In the genomic region with DNA sequence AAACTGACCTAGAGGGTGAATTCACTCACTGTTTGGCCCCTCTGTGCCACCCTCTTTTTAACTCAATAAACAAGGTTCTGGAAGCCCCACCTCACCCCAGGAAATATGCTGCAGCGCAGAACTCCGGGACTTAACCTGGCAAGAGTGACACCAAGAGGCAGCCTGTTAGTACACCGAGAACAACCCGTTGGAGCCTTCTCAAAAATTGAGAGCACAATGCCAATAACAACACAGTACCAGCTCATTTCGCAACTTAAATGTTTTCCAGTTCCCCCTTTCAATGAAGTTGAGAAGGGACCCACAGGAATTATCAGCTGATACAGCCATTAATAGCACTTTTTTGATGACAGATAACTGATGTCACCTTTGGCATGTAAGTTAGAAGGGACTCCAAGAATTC, we compare ENCODE assay signal across 19 mouse cellular contexts. TPM values are rescaled to one million over a fixed set of nuclear protein-coding genes. Genes with fewer than 3 reads are reported as not detected.
DNase-seq lines count a peak whose midpoint lies in the region; ATAC-seq and TF ChIP-seq lines count a peak whose summit lies in the region.
"Had no signal": no experiment of that assay in that cellular context is flagged by ENCODE, and none has a peak within 500 bp of the region (broad histone marks: within the 10 kb centered on the region; RNA-seq: fewer than 3 reads in every experiment).

No protein-coding gene starts in this region.

- no peak for ATAC-seq in liver, embryonic 12.5 days
- ATAC-seq in stomach, postnatal 0 days (ENCODE audit: low FRiP score, low TSS enrichment): no peak
- ATAC-seq: CD4-positive, CD25-positive, alpha-beta regulatory T cell, adult 4 months; hindbrain, embryonic 16.5 days had no signal

- H3K9ac ChIP-seq in liver, adult 2 months (ENCODE audit: low read depth, low read length): no peak overlapping the region
- H3K9ac ChIP-seq in liver, embryonic 12.5 days: no peak overlapping the region
- no peak overlapping the region for H3K9ac ChIP-seq in stomach, postnatal 0 days (ENCODE audit: low read length)
- H3K9ac ChIP-seq: lung, embryonic 15.5 days had no signal

- DNase-seq in gastrocnemius, adult 2 months: peak; percentile 43
- DNase-seq in gastrocnemius, postnatal 4 days (ENCODE audit: low spot score in 2 of 2): no peak
- peak; percentile 44 for DNase-seq in liver, adult 2 months (ENCODE audit: extremely low read depth, low read depth, low spot score)
- peak; percentile 72 for DNase-seq in brain, adult 2 months (ENCODE audit: low read depth, low spot score)
- DNase-seq in fibroblast of lung, adult 2 months (ENCODE audit: low read depth): peak; percentile 81
- no peak for DNase-seq in stomach, postnatal 0 days (ENCODE audit: low spot score)
- DNase-seq in embryonic facial prominence, embryonic 10.5 days (ENCODE audit: low spot score): no peak
- DNase-seq: kidney, adult 18-20 months; kidney, postnatal 4 days; liver; right cerebral cortex, postnatal 25 days; thymus, adult 18-20 months had no signal

- intact Hi-C loops in gastrocnemius, adult 2 months (cut with DNase I): no loop called here

- no peak for TF ChIP-seq CTCF in gastrocnemius, adult 2 months (IDR thresholded peaks at IDR 0.05)
- no peak for TF ChIP-seq CTCF in liver, adult 2 months (IDR thresholded peaks at IDR 0.05; ENCODE audit: low read depth, low read length)
- TF ChIP-seq CTCF in stomach, postnatal 0 days (IDR thresholded peaks at IDR 0.05; ENCODE audit: low read depth): no peak

- H3K79me2 ChIP-seq in liver, adult 2 months (ENCODE audit: control insufficient read depth, insufficient read depth, low read length): no peaks in the 10 kb centered on the region

- no peaks in the 10 kb centered on the region for H3K4me1 ChIP-seq in liver, adult 2 months (ENCODE audit: control insufficient read depth, insufficient read depth, low read length)
- no peaks in the 10 kb centered on the region for H3K4me1 ChIP-seq in liver, embryonic 12.5 days
- H3K4me1 ChIP-seq in stomach, postnatal 0 days (replicated peaks; ENCODE audit: control insufficient read depth, insufficient read depth): no peaks in the 10 kb centered on the region
- no peaks in the 10 kb centered on the region for H3K4me1 ChIP-seq in embryonic facial prominence, embryonic 10.5 days

- H3K27ac ChIP-seq in gastrocnemius, adult 2 months: no peak overlapping the region
- no peak overlapping the region for H3K27ac ChIP-seq in liver, adult 2 months (replicated peaks; ENCODE audit: insufficient read depth, low read depth, low read length)
- H3K27ac ChIP-seq in liver, embryonic 12.5 days: no peak overlapping the region
- H3K27ac ChIP-seq in stomach, postnatal 0 days (replicated peaks): no peak overlapping the region
- H3K27ac ChIP-seq in embryonic facial prominence, embryonic 10.5 days (replicated peaks): no peak overlapping the region
- H3K27ac ChIP-seq: lung, embryonic 15.5 days had no signal

- no peak for TF ChIP-seq EP300 in stomach, postnatal 0 days (optimal IDR thresholded peaks at IDR 0.05)

- no peak overlapping the region for H3K4me3 ChIP-seq in gastrocnemius, adult 2 months
- no peak overlapping the region for H3K4me3 ChIP-seq in liver, adult 2 months (ENCODE audit: insufficient read depth, low read depth, low read length)
- no peak overlapping the region for H3K4me3 ChIP-seq in liver, embryonic 12.5 days
- no peak overlapping the region for H3K4me3 ChIP-seq in stomach, postnatal 0 days (ENCODE audit: low read depth, low read length)
- H3K4me3 ChIP-seq in embryonic facial prominence, embryonic 10.5 days: no peak overlapping the region
- H3K4me3 ChIP-seq: erythroblast, embryonic 14.5 days; lung, embryonic 15.5 days; myocyte had no signal

- no peak for TF ChIP-seq POLR2A in liver, adult 2 months (IDR thresholded peaks at IDR 0.05; ENCODE audit: extremely low read depth, insufficient read depth, low read length)

- no peak overlapping the region for H3K4me2 ChIP-seq in liver, embryonic 12.5 days
- H3K4me2 ChIP-seq in stomach, postnatal 0 days (replicated peaks; ENCODE audit: low read depth): no peak overlapping the region
- H3K4me2 ChIP-seq: lung, embryonic 15.5 days; midbrain, embryonic 11.5 days had no signal

- no peaks in the 10 kb centered on the region for H3K27me3 ChIP-seq in liver, adult 2 months (ENCODE audit: control insufficient read depth, insufficient read depth, low read length)
- H3K27me3 ChIP-seq in liver, embryonic 12.5 days (replicated peaks): no peaks in the 10 kb centered on the region
- no peaks in the 10 kb centered on the region for H3K27me3 ChIP-seq in stomach, postnatal 0 days (ENCODE audit: control insufficient read depth, insufficient read depth, low read length)
- H3K27me3 ChIP-seq in embryonic facial prominence, embryonic 10.5 days (replicated peaks; ENCODE audit: low read depth, poor library complexity, severe bottlenecking): no peaks in the 10 kb centered on the region
- H3K27me3 ChIP-seq: lung, embryonic 15.5 days had no signal

- WGBS in liver, adult 2 months: 56% methylated on average over 5 of the region's 5 CpGs
- 70% methylated on average over 5 of the region's 5 CpGs for WGBS in liver, embryonic 12.5 days (ENCODE audit: insufficient replicate concordance)
- WGBS in stomach, postnatal 0 days: 81% methylated on average over 5 of the region's 5 CpGs
- 88% methylated on average over 5 of the region's 5 CpGs for WGBS in embryonic facial prominence, embryonic 10.5 days

- H3K9me3 ChIP-seq in liver, embryonic 12.5 days (replicated peaks): no peaks in the 10 kb centered on the region
- H3K9me3 ChIP-seq in stomach, postnatal 0 days (ENCODE audit: control insufficient read depth, low read length): no peaks in the 10 kb centered on the region
- H3K9me3 ChIP-seq in embryonic facial prominence, embryonic 10.5 days: no peaks in the 10 kb centered on the region
- H3K9me3 ChIP-seq: lung, embryonic 15.5 days had no signal

- H3K36me3 ChIP-seq in liver, adult 2 months (ENCODE audit: control insufficient read depth, insufficient read depth, low read length): no peaks in the 10 kb centered on the region
- H3K36me3 ChIP-seq in liver, embryonic 12.5 days: no peaks in the 10 kb centered on the region
- H3K36me3 ChIP-seq in stomach, postnatal 0 days (ENCODE audit: control insufficient read depth, insufficient read depth, low read length): no peaks in the 10 kb centered on the region
- H3K36me3 ChIP-seq in embryonic facial prominence, embryonic 10.5 days (replicated peaks): no peaks in the 10 kb centered on the region; the same call in 1 of the 2 replicates
- H3K36me3 ChIP-seq: lung, embryonic 15.5 days had no signal

RNA-seq across cellular contexts. Expression of gene Svep1, which starts 38.3 kb away (rescaled TPM):
- 1 to 10 TPM; 5.1 to 7.5 TPM for total RNA-seq in gastrocnemius, adult 2 months (2021)
- total RNA-seq in gastrocnemius, postnatal 4 days (2021): 10 to 100 TPM; 20.8 to 24.5 TPM
- 0.46 and 0.60 TPM in 2 replicates for total RNA-seq in liver, adult 2 months (2014; rRNA removed)
- polyA plus RNA-seq in liver, adult 2 months (2012; rRNA removed): 0.12 and 0.20 TPM in 2 replicates
- polyA plus RNA-seq in liver, embryonic 12.5 days (2016; fragmentation: Nextera tagmentation; extraction: Ambion mirVana): 0.69 and 0.72 TPM in 2 replicates
- 2.4 and 2.6 TPM in 2 replicates for polyA plus RNA-seq in stomach, postnatal 0 days (2015; fragmentation: Nextera tagmentation; extraction: Ambion mirVana)
- polyA plus RNA-seq in embryonic facial prominence, embryonic 10.5 days (2016; fragmentation: Nextera tagmentation; extraction: Ambion mirVana): 3.2 and 3.3 TPM in 2 replicates

Comparison
In these comparisons a context has a peak if more than half of its experiments do, and no peak if none do; other contexts are left out.
1. DNase-seq: peak in gastrocnemius, adult 2 months (single experiment), liver, adult 2 months (single experiment), brain, adult 2 months (single experiment) and fibroblast of lung, adult 2 months (single experiment); none in gastrocnemius, postnatal 4 days (0 of 2), stomach, postnatal 0 days (single experiment) and embryonic facial prominence, embryonic 10.5 days (single experiment).